Mouse (Mus musculus): ENCODE data around the gene Chek2. TPM values are rescaled to one million over a fixed set of nuclear protein-coding genes. Genes with fewer than 3 reads are reported as not detected.

Chek2 gene
- total RNA-seq, 1 experiment from 2014 or later: 7.8 TPM

- ATAC-seq (ENCODE audit: extremely low read depth, insufficient number of reproducible peaks, low FRiP score, poor library complexity, severe bottlenecking): no peak
Observed at GRCm38 (mm10) chr5:110888596-110888995, 48.8 kb downstream of the Chek2 start.

DNA sequence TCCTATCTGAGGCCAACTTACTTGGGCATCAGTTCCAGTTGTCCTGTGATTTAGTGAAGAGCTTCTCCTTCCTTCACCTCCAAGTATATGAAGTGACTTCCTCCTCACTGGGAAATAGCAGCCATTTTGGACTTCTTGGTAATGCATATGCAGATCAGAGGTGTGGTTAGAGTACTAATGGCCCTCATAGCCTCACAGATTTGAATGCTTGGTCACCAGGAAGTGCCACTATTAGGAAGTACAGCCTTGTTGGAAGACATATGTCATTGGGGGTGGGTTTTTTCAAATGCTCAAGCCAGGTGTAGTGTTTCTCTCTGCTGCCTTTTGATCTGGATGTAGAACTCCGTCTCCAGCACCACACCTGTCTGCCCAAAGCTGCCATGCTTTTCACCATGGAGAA, 50.2 kb downstream of the Chek2 start:
- no peak for ATAC-seq (ENCODE audit: extremely low read depth, insufficient number of reproducible peaks, low FRiP score, poor library complexity, severe bottlenecking)

GRCm38 (mm10) chr5:110890561-110890960, 50.8 kb downstream of the Chek2 start:
- no peak for ATAC-seq (ENCODE audit: extremely low read depth, insufficient number of reproducible peaks, low FRiP score, poor library complexity, severe bottlenecking)

DNA sequence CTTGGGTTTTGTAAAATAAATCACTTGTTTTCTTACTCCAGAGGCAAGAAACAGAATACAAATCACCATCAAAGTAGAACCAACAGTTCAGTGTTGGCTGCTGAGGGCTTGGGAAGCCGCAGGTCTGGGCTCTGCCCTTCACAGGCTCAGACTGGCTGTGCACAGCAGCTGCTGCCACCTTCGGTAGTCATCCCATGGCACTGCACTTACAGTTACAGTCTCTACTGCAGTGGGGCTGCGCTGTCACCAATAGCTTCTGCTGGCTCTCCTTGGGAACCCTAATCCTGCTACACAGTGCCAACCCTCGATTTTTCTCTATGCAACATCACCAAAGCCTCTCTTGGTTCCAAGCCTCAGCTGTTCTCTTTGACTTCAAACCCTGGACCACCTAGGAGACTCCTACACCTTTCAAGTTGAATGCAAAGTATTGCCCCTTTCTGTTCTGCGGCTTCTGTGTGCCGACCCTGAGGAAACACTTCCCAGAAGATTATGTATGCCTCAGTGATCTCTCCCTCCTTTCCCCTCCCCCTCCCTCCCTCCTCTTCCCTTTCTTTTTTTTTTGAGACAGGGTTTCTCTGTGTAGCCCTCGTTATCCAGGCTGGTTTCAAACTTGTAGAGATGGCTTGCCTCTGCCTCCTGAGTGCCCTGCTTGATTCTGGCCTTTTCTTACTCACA, 57.5 kb downstream of the Chek2 start:
- no peak for ATAC-seq (ENCODE audit: extremely low read depth, insufficient number of reproducible peaks, low FRiP score, poor library complexity, severe bottlenecking)

DNA sequence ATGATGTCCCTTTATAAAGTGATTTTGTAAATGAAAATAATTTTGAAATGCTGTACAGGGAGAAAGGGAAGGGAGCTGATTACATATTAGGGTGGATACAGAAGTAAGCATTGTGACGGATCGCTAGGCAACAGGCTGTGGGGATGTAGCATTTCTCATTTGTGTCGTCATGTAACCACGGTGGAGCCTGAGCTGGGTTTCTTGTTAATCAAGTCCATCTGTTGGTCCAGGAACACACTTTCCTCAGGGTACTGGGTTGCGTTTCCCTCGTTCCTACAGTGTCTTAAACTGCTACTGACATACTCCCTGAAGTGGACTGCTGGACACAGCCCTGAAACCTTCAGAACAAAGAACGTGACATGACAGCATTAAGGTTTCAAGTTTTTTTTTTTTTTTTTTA, 58.4 kb downstream of the Chek2 start:
- ATAC-seq (ENCODE audit: extremely low read depth, insufficient number of reproducible peaks, low FRiP score, poor library complexity, severe bottlenecking): no peak

GRCm38 (mm10) chr5:110898785-110899184, 59.0 kb downstream of the Chek2 start:
- no peak for ATAC-seq (ENCODE audit: extremely low read depth, insufficient number of reproducible peaks, low FRiP score, poor library complexity, severe bottlenecking)

GRCm38 (mm10) chr5:110900331-110900730, 60.6 kb downstream of the Chek2 start:
- no peak for ATAC-seq (ENCODE audit: extremely low read depth, insufficient number of reproducible peaks, low FRiP score, poor library complexity, severe bottlenecking)

- no peak for ATAC-seq (ENCODE audit: extremely low read depth, insufficient number of reproducible peaks, low FRiP score, poor library complexity, severe bottlenecking)
Observed at GRCm38 (mm10) chr5:110906708-110907107, 66.9 kb downstream of the Chek2 start.

DNA sequence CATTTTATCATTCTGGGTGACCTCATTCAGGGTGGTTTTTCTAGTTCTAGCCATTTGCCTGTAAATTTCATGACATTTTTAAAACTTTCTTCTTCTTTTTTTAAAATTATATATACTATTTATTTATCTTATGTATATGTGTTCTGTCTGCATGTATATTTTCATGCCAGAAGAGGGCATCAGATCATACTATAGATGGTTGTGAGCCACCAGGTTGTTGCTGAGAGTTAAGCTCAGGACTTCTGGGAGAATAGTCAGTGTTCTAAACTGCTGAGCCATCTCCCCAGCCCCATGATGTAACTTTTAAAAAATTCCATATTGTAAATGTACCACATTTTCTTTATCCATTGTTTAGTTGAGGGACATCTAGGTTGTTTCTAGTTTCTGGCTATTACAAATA, 69.1 kb downstream of the Chek2 start:
- no peak for ATAC-seq (ENCODE audit: extremely low read depth, insufficient number of reproducible peaks, low FRiP score, poor library complexity, severe bottlenecking)

DNA sequence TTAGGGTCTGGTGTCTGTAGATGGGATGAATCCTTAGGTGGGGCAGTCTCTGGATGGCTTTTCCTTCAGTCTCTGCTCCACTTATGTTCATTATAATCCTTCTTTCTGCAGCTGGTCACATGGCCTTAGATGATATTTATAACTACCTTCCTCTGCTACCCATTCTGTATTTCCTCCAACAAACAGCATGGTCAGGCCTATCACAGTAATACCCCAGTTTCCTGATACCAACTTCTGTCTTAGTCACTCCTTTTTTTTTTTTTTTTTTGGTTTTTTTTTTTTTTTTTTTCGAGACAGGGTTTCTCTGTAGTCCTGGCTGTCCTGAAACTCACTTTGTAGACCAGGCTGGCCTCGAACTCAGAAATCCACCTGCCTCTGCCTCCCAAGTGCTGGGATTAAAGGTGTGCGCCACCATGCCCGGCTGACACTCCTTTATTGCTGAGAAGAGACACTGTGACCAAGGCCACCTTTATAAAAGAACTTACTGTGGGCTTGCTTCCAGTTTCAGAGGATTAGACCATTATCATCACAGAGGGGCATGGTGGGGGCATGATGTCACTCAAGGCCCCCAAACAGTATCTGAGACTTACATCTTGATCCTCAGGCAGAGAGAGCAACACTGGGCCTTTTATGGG, 70.3 kb downstream of the Chek2 start:
- ATAC-seq (ENCODE audit: extremely low read depth, insufficient number of reproducible peaks, low FRiP score, poor library complexity, severe bottlenecking): no peak

DNA sequence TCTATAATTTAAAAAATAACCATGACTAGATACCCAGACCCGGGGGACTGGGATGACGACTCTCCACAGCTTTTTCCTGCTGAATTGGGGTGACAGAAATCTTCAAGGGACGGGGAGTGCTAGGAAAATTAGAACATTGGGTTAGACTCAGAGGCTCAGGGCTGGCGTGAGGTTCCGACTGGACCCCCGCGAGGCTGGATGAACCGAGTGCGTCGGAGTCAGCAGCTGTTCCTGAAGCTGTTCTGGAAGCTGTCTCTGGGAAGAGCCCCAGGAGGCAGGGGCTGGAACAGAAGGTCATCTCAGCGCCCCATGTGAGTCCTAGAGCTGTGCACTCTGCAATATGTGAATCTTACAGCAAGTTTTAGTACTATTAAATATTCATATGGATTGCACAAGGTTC, 75.1 kb downstream of the Chek2 start:
- ATAC-seq (ENCODE audit: extremely low read depth, insufficient number of reproducible peaks, low FRiP score, poor library complexity, severe bottlenecking): no peak

- ATAC-seq (ENCODE audit: extremely low read depth, insufficient number of reproducible peaks, low FRiP score, poor library complexity, severe bottlenecking): no peak
Observed at GRCm38 (mm10) chr5:110916241-110916640, 76.5 kb downstream of the Chek2 start.

DNA sequence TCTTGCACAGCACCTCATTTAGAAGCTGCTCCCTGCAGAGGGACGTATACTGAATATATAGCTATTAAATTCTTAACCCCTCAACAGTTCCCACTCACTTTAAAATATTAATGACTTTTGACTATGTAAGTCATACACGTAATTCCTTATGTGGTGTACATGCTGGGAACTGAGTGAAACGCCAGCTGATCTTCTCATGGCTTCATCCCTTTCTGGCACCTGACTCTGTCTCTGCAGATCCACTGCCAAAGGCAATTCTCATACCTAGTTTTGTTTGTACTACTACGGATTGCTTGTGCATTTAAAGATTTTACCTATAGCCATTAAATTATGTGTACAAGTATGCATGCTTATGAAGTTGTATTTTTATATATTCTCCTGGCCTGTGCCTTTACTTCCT, 79.8 kb downstream of the Chek2 start:
- no peak for ATAC-seq (ENCODE audit: extremely low read depth, insufficient number of reproducible peaks, low FRiP score, poor library complexity, severe bottlenecking)

GRCm38 (mm10) chr5:110923336-110923735, 83.6 kb downstream of the Chek2 start:
- ATAC-seq (ENCODE audit: extremely low read depth, insufficient number of reproducible peaks, low FRiP score, poor library complexity, severe bottlenecking): no peak

Other genes starting within 250 kb of the Chek2 start
- 11.0 and 12.0 TPM in 2 replicates for gene Noc4l, start 186.6 kb upstream of the Chek2 start, total RNA-seq (2017)
- gene Ddx51, start 186.5 kb upstream of the Chek2 start, total RNA-seq (2017): 6.4 and 11.4 TPM in 2 replicates
- gene Ep400, start 69.3 kb upstream of the Chek2 start, total RNA-seq (2017): 77.6 and 95.2 TPM in 2 replicates
- gene Pus1, start 59.3 kb upstream of the Chek2 start, total RNA-seq (2017): 19.4 and 20.5 TPM in 2 replicates
- gene Ulk1, start 29.9 kb upstream of the Chek2 start, total RNA-seq (2017): 40.4 and 56.1 TPM in 2 replicates
- 24.4 and 28.3 TPM in 2 replicates for gene Hscb, start 202 bp upstream of the Chek2 start, total RNA-seq (2017)
- gene Ttc28, start 39.8 kb downstream of the Chek2 start, total RNA-seq (2017): 3.7 and 6.3 TPM in 2 replicates